Mouse (Mus musculus) heart, postnatal 10 days (tissue): ENCODE results near the gene Vmn2r91. TPM values are rescaled to one million over a fixed set of nuclear protein-coding genes. Genes with fewer than 3 reads are reported as not detected.
"Not testable (repeated sequence)": the region's sequence is repeated elsewhere in the genome, so short reads cannot be mapped to it uniquely, and the experiment has no call there.

Experiments used
- DNase-seq, 2 experiments: peaks; one replicate each; pipeline ENCODE4 v3.0.0; 2021
- intact Hi-C: fragments of 180-260 bp; cut with DNase I; formaldehyde crosslinking; loops from one replicate; pipeline ENCODE4 v1.15.1; 2025
- total RNA-seq, 2 experiments: library from RNA; stranded (reverse); gene quantifications; 2 replicates each; pipeline ENCODE4 v1.2.3; 2021

The Vmn2r91 gene
- not detected for total RNA-seq

GRCm38 (mm10) chr17:18084716-18085115 is at the start of gene Vmn2r91:
Vmn2r91 (plus strand) TSS chr17:18085016.
- DNase-seq = not testable (repeated sequence)
- intact Hi-C loops = loop anchor here (10.0 kb wide), 1 partner anchor 60 kb away; no protein-coding TSS in a partner anchor

GRCm38 (mm10) chr17:18049124-18049523 is 35.7 kb upstream of the Vmn2r91 start, which contains the start of gene Vmn2r124:
Vmn2r124 (plus strand) TSS chr17:18049424.
- intact Hi-C loops = no loop called here
- DNase-seq = no peak

GRCm38 (mm10) chr17:18095626-18096025 is 10.8 kb downstream of the Vmn2r91 start:
- DNase-seq, intact Hi-C loops: not testable (repeated sequence)

- intact Hi-C loops = loop anchor here (5.0 kb wide), 1 partner anchor 70 kb away; no protein-coding TSS in a partner anchor
- not testable (repeated sequence) for DNase-seq
These were observed 17.4 kb downstream of the Vmn2r91 start for GRCm38 (mm10) chr17:18102265-18102664.

- DNase-seq, intact Hi-C loops: not testable (repeated sequence)
These were observed 66.8 kb downstream of the Vmn2r91 start, which contains the start of gene Vmn2r92 for GRCm38 (mm10) chr17:18151587-18151986. Vmn2r92 (plus strand) TSS chr17:18151887.

GRCm38 (mm10) chr17:18161194-18161593 is 76.4 kb downstream of the Vmn2r91 start:
- intact Hi-C loops, DNase-seq: not testable (repeated sequence)

Other genes starting within 250 kb of the Vmn2r91 start
- gene Has1, start 229.8 kb upstream of the Vmn2r91 start, total RNA-seq = under 1 TPM; 0.40 to 0.77 TPM
- under 1 TPM in 1 of 2 experiments, not detected in 1; 0.20 TPM for gene Fpr1, start 201.1 kb upstream of the Vmn2r91 start, total RNA-seq
- under 1 TPM in 1 of 2 experiments, not detected in 1; 0.40 TPM for gene Fpr2, start 197.2 kb upstream of the Vmn2r91 start, total RNA-seq
- not detected for gene Fpr3, start 197.2 kb upstream of the Vmn2r91 start, total RNA-seq
- gene Fpr-rs4, start 63.3 kb upstream of the Vmn2r91 start, total RNA-seq = not detected
- not detected for gene Vmn2r124, start 35.6 kb upstream of the Vmn2r91 start, total RNA-seq
- gene Vmn2r92, start 66.9 kb downstream of the Vmn2r91 start, total RNA-seq = not detected
- gene Vmn2r94, start 192.7 kb downstream of the Vmn2r91 start, total RNA-seq = not detected
- not detected for gene Vmn2r93, start 213.1 kb downstream of the Vmn2r91 start, total RNA-seq